Mouse (Mus musculus) C2C12 (cell line): ENCODE results near the gene Ntrk2. TPM values are rescaled to one million over a fixed set of nuclear protein-coding genes. Genes with fewer than 3 reads are reported as not detected.

Experiments used
- H3K27me3 ChIP-seq: one replicate; pipeline ENCODE4 v1.6.1; 2011; ENCODE audit not compliant: control insufficient read depth, insufficient read depth, insufficient read length
- H3K36me3 ChIP-seq: one replicate; pipeline ENCODE4 v1.6.1; 2011; ENCODE audit not compliant: control insufficient read depth, insufficient read depth
- H3K4me3 ChIP-seq: one replicate; pipeline ENCODE4 v1.5.1; 2011; ENCODE audit warnings: mild to moderate bottlenecking, control low read depth; ENCODE audit not compliant: poor library complexity, insufficient read depth, severe bottlenecking
- H3K79me2 ChIP-seq: one replicate; pipeline ENCODE4 v1.6.1; 2011; ENCODE audit not compliant: control insufficient read depth, insufficient read depth
- H3K79me3 ChIP-seq: one replicate; pipeline ENCODE4 v1.6.1; 2011; ENCODE audit warnings: low read depth, control low read depth
- H3ac ChIP-seq: one replicate; pipeline ENCODE3; 2011; ENCODE audit warnings: low read depth; ENCODE audit not compliant: control insufficient read depth, insufficient read length
- CEBPB ChIP-seq: IDR thresholded peaks from one replicate; pipeline ENCODE4 v1.6.1; 2011; ENCODE audit warnings: low read depth, mild to moderate bottlenecking, control low read depth, moderate library complexity
- CTCF ChIP-seq: IDR thresholded peaks from one replicate; pipeline ENCODE4 v1.5.1; 2011; ENCODE audit not compliant: control insufficient read depth, insufficient read depth, insufficient read length
- FOSL1 ChIP-seq: IDR thresholded peaks from one replicate; pipeline ENCODE4 v1.8.0; 2011; ENCODE audit warnings: mild to moderate bottlenecking, low read length; ENCODE audit not compliant: poor library complexity, insufficient read depth, severe bottlenecking
- MAX ChIP-seq: IDR thresholded peaks from one replicate; pipeline ENCODE4 v1.6.1; 2011; ENCODE audit warnings: mild to moderate bottlenecking, control low read depth
- MYOD1 ChIP-seq: IDR thresholded peaks from one replicate; pipeline ENCODE4 v1.6.1; 2011; ENCODE audit warnings: low read depth; ENCODE audit not compliant: control insufficient read depth, insufficient read length
- MYOG ChIP-seq: IDR thresholded peaks from one replicate; pipeline ENCODE4 v1.6.1; 2011; ENCODE audit not compliant: control insufficient read depth, insufficient read length; ENCODE audit errors: extremely low read depth
- USF1 ChIP-seq: IDR thresholded peaks from one replicate; pipeline ENCODE4 v1.6.1; 2011; ENCODE audit warnings: low read depth, mild to moderate bottlenecking, control low read depth, moderate library complexity
- polyA plus RNA-seq: library from polyadenylated mRNA; unstranded; fragments of >200 nt; fragmentation: generic; extraction: Trizol; gene quantifications from one replicate; pipeline ENCODE4 v1.2.1, GENCODE M21; 2012; ENCODE audit warnings: missing spikeins

Ntrk2 gene
- polyA plus RNA-seq, 1 experiment = not detected

GRCm38 (mm10) chr13:58965826-58966225, 159.5 kb downstream of the Ntrk2 start:
- no peaks in the 10 kb centered on the region for H3K79me3 ChIP-seq
- no peak overlapping the region for H3K4me3 ChIP-seq
- H3ac ChIP-seq = no peak overlapping the region
- TF ChIP-seq CEBPB = no peak
- no peak for TF ChIP-seq USF1
- TF ChIP-seq MAX = no peak
- no peak for TF ChIP-seq MYOG
- TF ChIP-seq MYOD1 = no peak
- no peak for TF ChIP-seq CTCF
- no peak for TF ChIP-seq FOSL1
- H3K79me2 ChIP-seq = no peaks in the 10 kb centered on the region
- H3K27me3 ChIP-seq = no peaks in the 10 kb centered on the region
- H3K36me3 ChIP-seq = no peaks in the 10 kb centered on the region

- no peaks in the 10 kb centered on the region for H3K27me3 ChIP-seq
- no peak for TF ChIP-seq MAX
- no peak for TF ChIP-seq USF1
- TF ChIP-seq MYOD1 = no peak
- no peak for TF ChIP-seq FOSL1
- TF ChIP-seq CEBPB = no peak
- no peak for TF ChIP-seq MYOG
- TF ChIP-seq CTCF = no peak
Measured at GRCm38 (mm10) chr13:58966466-58966865, 160.1 kb downstream of the Ntrk2 start.

DNA sequence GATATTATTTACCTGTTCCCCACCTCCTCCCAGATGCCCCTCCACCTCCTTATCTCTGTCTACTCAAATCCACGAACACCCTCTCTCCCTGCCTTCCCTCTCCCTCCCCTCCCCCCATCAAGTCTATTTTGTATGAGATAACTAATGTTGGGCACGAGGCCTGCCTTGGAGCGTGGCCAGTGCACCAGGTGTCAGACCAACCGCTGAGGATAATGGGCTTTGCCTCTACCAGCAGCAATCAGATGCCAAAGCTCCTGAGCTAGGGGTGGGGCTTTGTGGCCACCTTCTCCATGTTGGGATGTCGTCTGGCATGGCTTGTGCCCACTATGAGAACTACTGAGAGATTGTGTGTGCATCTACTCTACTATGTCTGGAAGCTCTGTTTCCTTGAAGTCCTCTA, 161.8 kb downstream of the Ntrk2 start:
- Histone ChIP-seq H3K79me2 (no peaks in the 10 kb centered on the region), H3K27me3 (no peaks in the 10 kb centered on the region), H3ac (no peak overlapping the region), H3K79me3 (no peaks in the 10 kb centered on the region), H3K4me3 (no peak overlapping the region), H3K36me3 (no peaks in the 10 kb centered on the region)
- TF ChIP-seq CTCF (no peak), CEBPB (no peak), MAX (no peak), MYOD1 (no peak), FOSL1 (no peak), MYOG (no peak), USF1 (no peak)

More at GRCm38 (mm10) chr13:58966466-58966865, 160.1 kb downstream of the Ntrk2 start:
- Histone ChIP-seq H3K79me3 (no peaks in the 10 kb centered on the region), H3ac (no peak overlapping the region), H3K79me2 (no peaks in the 10 kb centered on the region), H3K4me3 (no peak overlapping the region), H3K36me3 (no peaks in the 10 kb centered on the region)

GRCm38 (mm10) chr13:58971449-58971903, 165.1 kb downstream of the Ntrk2 start:
- TF ChIP-seq MYOD1 (no peak), MAX (no peak), CEBPB (no peak), FOSL1 (no peak), USF1 (no peak), CTCF (no peak), MYOG (no peak)
- Histone ChIP-seq H3K79me2 (no peaks in the 10 kb centered on the region), H3K79me3 (no peaks in the 10 kb centered on the region), H3K27me3 (no peaks in the 10 kb centered on the region), H3K36me3 (no peaks in the 10 kb centered on the region), H3ac (no peak overlapping the region), H3K4me3 (no peak overlapping the region)

GRCm38 (mm10) chr13:58972511-58972910, 166.1 kb downstream of the Ntrk2 start:
- no peak for TF ChIP-seq USF1
- no peak for TF ChIP-seq FOSL1
- no peak for TF ChIP-seq MAX
- no peak for TF ChIP-seq MYOG
- no peak for TF ChIP-seq MYOD1
- TF ChIP-seq CTCF = no peak
- TF ChIP-seq CEBPB = no peak
- H3ac ChIP-seq = no peak overlapping the region

More at GRCm38 (mm10) chr13:58972511-58972910, 166.1 kb downstream of the Ntrk2 start:
- Histone ChIP-seq H3K79me3 (no peaks in the 10 kb centered on the region), H3K36me3 (no peaks in the 10 kb centered on the region), H3K79me2 (no peaks in the 10 kb centered on the region), H3K27me3 (no peaks in the 10 kb centered on the region), H3K4me3 (no peak overlapping the region)
